Mouse (Mus musculus): ENCODE measurements around the gene E2f3.

- TF ChIP-seq POLR2A (IDR thresholded peaks at IDR 0.05; ENCODE audit: insufficient read depth, low read depth, low read length), result no peak
- TF ChIP-seq CTCF (IDR thresholded peaks at IDR 0.05; ENCODE audit: insufficient read depth, low read depth, low read length), result no peak
Measured at GRCm38 (mm10) chr13:30001041-30001440, 15.2 kb upstream of the E2f3 start.

All from olfactory bulb, adult 2 months (tissue).